Mouse (Mus musculus): ENCODE data around the gene Ccdc194. TPM values are rescaled to one million over a fixed set of nuclear protein-coding genes. Genes with fewer than 3 reads are reported as not detected.

Gene Ccdc194
- polyA plus RNA-seq, 1 experiment, result 0.11 TPM

DNA sequence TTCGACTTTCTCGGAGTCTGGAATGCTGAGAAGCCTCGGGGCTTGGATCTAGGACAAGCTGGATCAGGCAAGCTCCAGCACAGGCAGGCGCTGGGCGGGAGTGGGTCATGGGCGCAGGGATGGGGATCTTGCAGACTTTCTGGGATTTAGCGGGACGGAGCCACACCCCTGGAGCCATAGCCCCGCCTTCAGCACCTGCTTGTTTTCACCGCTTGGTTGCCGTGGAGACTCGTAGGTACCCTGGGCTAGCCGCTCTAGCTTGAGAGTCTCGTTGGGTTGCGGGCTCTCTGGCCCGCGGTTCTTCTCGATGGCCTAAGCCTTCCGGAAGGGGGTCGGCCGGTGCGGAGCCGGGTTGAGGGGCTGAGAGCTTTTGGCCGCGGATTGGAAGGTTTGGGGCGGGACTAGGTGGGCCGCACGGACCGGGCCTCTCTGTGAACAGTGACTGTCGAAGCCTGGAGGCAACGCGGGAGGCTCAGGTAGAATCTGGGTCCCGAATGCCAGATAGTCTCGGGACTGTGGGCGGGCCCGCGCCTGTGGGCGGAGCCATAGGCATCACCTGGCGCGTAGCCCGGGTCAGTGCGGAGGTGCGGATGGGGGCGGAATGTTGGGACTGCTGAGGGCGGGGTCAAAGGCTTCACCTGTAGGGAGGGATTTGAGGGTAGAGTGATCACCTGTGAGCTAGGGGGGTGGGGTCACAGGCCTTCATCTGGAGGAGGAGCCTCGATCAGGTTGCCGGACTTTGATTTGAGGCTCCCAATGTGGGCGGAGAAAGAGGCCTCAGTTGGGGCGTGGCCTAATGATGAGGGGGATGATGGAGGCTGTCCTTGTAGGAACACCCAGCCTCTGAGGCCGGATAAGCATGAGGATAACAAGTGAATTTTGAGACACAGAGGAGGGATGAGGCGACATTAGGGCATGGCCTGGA, 44.1 kb upstream of the Ccdc194 start:
- H3K36me3 ChIP-seq (ENCODE audit: control insufficient read depth, insufficient read depth, low read length), result no peaks in the 10 kb centered on the region
- WGBS, result 8% methylated on average over 51 of the region's 51 CpGs
- DNase-seq, result peak; percentile 60
- H3K4me1 ChIP-seq (replicated peaks; ENCODE audit: control insufficient read depth, insufficient read depth, low read length), result peaks cover 39% of the 10 kb centered on the region
- peak overlapping the region; percentile 55 for H3K4me3 ChIP-seq (ENCODE audit: control insufficient read depth, insufficient read depth, low read length)
- TF ChIP-seq CTCF (IDR thresholded peaks at IDR 0.05; ENCODE audit: borderline replicate concordance, control insufficient read depth, extremely low read depth, insufficient read depth, low read length, poor library complexity) (no peak), POLR2A (IDR thresholded peaks at IDR 0.05; ENCODE audit: control insufficient read depth, extremely low read depth, insufficient read depth, low read length, poor library complexity) (no peak)
- peak overlapping the region; percentile 31; the same call in 1 of the 2 replicates for H3K27ac ChIP-seq (ENCODE audit: control insufficient read depth, insufficient read depth, low read length)
- no peaks in the 10 kb centered on the region for H3K27me3 ChIP-seq (ENCODE audit: control insufficient read depth, insufficient read depth, low read length)

GRCm38 (mm10) chr8:71568941-71569340, 43.4 kb upstream of the Ccdc194 start:
- DNase-seq, result no peak
- Histone ChIP-seq H3K4me1 (replicated peaks; ENCODE audit: control insufficient read depth, insufficient read depth, low read length) (peaks cover 36% of the 10 kb centered on the region), H3K27ac (ENCODE audit: control insufficient read depth, insufficient read depth, low read length) (peak overlapping the region; percentile 31; the same call in 1 of the 2 replicates), H3K36me3 (ENCODE audit: control insufficient read depth, insufficient read depth, low read length) (no peaks in the 10 kb centered on the region), H3K27me3 (ENCODE audit: control insufficient read depth, insufficient read depth, low read length) (no peaks in the 10 kb centered on the region), H3K4me3 (ENCODE audit: control insufficient read depth, insufficient read depth, low read length) (no peak overlapping the region)
- TF ChIP-seq POLR2A (IDR thresholded peaks at IDR 0.05; ENCODE audit: control insufficient read depth, extremely low read depth, insufficient read depth, low read length, poor library complexity) (no peak), CTCF (IDR thresholded peaks at IDR 0.05; ENCODE audit: borderline replicate concordance, control insufficient read depth, extremely low read depth, insufficient read depth, low read length, poor library complexity) (no peak)
- 85% methylated on average over 6 of the region's 6 CpGs for WGBS

GRCm38 (mm10) chr8:71568387-71568937, 43.0 kb upstream of the Ccdc194 start, which contains the start of gene Slc27a1:
TSS of gene Slc27a1 (plus strand) at chr8:71568882.
- WGBS, result 60% methylated on average over 13 of the region's 13 CpGs
- H3K4me1 ChIP-seq (replicated peaks; ENCODE audit: control insufficient read depth, insufficient read depth, low read length), result peaks cover 36% of the 10 kb centered on the region
- peak within 1 kb of the TSS; percentile 55 for H3K4me3 ChIP-seq (ENCODE audit: control insufficient read depth, insufficient read depth, low read length)
- peak within 1 kb of the TSS; percentile 31; the same call in 1 of the 2 replicates for H3K27ac ChIP-seq (ENCODE audit: control insufficient read depth, insufficient read depth, low read length)
- no peaks in the 10 kb centered on the region for H3K27me3 ChIP-seq (ENCODE audit: control insufficient read depth, insufficient read depth, low read length)
- no peak for TF ChIP-seq CTCF (IDR thresholded peaks at IDR 0.05; ENCODE audit: borderline replicate concordance, control insufficient read depth, extremely low read depth, insufficient read depth, low read length, poor library complexity)
- TF ChIP-seq POLR2A (IDR thresholded peaks at IDR 0.05; ENCODE audit: control insufficient read depth, extremely low read depth, insufficient read depth, low read length, poor library complexity), result no peak
- no peaks in the 10 kb centered on the region for H3K36me3 ChIP-seq (ENCODE audit: control insufficient read depth, insufficient read depth, low read length)
- DNase-seq, result no peak

DNA sequence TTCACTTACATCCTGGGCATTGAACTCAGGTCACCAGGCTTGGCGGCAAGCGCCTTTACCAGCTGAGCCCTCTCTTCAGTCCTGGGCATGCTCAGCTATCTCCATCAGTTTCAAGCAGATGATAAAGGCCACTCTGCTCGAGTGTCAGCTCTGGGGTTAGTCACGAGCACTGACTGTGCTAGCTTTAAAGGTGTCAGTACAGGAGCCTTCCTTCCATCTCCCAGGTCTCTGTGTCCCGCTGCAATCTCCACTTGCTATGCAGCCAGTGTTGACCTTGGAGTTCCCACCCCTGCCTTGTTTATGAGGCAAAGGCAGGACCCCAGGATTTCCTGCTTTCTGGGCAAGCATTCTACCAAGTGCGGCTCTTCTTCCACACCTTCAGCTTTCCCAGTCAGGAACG, 42.1 kb upstream of the Ccdc194 start:
- peaks cover 35% of the 10 kb centered on the region for H3K4me1 ChIP-seq (replicated peaks; ENCODE audit: control insufficient read depth, insufficient read depth, low read length)
- no peak overlapping the region for H3K27ac ChIP-seq (ENCODE audit: control insufficient read depth, insufficient read depth, low read length)
- TF ChIP-seq CTCF (IDR thresholded peaks at IDR 0.05; ENCODE audit: borderline replicate concordance, control insufficient read depth, extremely low read depth, insufficient read depth, low read length, poor library complexity) (no peak), POLR2A (IDR thresholded peaks at IDR 0.05; ENCODE audit: control insufficient read depth, extremely low read depth, insufficient read depth, low read length, poor library complexity) (no peak)
- no peaks in the 10 kb centered on the region for H3K27me3 ChIP-seq (ENCODE audit: control insufficient read depth, insufficient read depth, low read length)
- WGBS, result 94% methylated on average over 7 of the region's 7 CpGs
- DNase-seq, result no peak
- H3K4me3 ChIP-seq (ENCODE audit: control insufficient read depth, insufficient read depth, low read length), result no peak overlapping the region
- H3K36me3 ChIP-seq (ENCODE audit: control insufficient read depth, insufficient read depth, low read length), result no peaks in the 10 kb centered on the region

DNA sequence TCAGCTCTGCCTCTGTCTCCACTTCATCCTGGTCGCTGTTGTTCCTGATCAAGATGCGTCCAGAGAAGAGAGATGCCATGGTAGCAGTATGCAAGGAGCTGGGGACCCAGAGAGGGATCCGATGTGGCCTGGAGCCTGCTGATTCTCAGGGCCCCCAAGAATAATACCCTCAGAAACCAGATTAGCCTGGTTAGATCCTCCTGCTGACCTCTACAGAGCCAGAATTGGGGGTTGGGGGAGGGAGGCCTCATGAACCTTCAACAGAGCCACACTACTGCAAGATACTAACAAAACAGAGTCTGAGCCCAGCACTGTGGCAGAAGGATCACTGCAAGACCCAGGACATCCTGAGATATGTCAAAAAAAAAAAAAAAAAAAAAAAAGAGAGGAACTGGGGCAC, 41.0 kb upstream of the Ccdc194 start, which contains the start of gene Nxnl1:
TSS of gene Nxnl1 (minus strand) at position 101 of the 400 bp plus-strand sequence.
- Histone ChIP-seq H3K36me3 (ENCODE audit: control insufficient read depth, insufficient read depth, low read length) (no peaks in the 10 kb centered on the region), H3K27ac (ENCODE audit: control insufficient read depth, insufficient read depth, low read length) (no peak within 1 kb of the TSS), H3K4me1 (replicated peaks; ENCODE audit: control insufficient read depth, insufficient read depth, low read length) (peaks cover 36% of the 10 kb centered on the region), H3K4me3 (ENCODE audit: control insufficient read depth, insufficient read depth, low read length) (no peak within 1 kb of the TSS), H3K27me3 (ENCODE audit: control insufficient read depth, insufficient read depth, low read length) (no peaks in the 10 kb centered on the region)
- TF ChIP-seq CTCF (IDR thresholded peaks at IDR 0.05; ENCODE audit: borderline replicate concordance, control insufficient read depth, extremely low read depth, insufficient read depth, low read length, poor library complexity), result no peak
- no peak for TF ChIP-seq POLR2A (IDR thresholded peaks at IDR 0.05; ENCODE audit: control insufficient read depth, extremely low read depth, insufficient read depth, low read length, poor library complexity)
- WGBS, result 96% methylated on average over 3 of the region's 3 CpGs
- DNase-seq, result no peak

- no peaks in the 10 kb centered on the region for H3K27me3 ChIP-seq (ENCODE audit: control insufficient read depth, insufficient read depth, low read length)
- peaks cover 19% of the 10 kb centered on the region for H3K4me1 ChIP-seq (replicated peaks; ENCODE audit: control insufficient read depth, insufficient read depth, low read length)
- WGBS, result 93% methylated on average over 4 of the region's 4 CpGs
These were observed 38.5 kb upstream of the Ccdc194 start for GRCm38 (mm10) chr8:71563992-71564391.

More at GRCm38 (mm10) chr8:71563992-71564391, 38.5 kb upstream of the Ccdc194 start:
- TF ChIP-seq POLR2A (IDR thresholded peaks at IDR 0.05; ENCODE audit: control insufficient read depth, extremely low read depth, insufficient read depth, low read length, poor library complexity) (no peak), CTCF (IDR thresholded peaks at IDR 0.05; ENCODE audit: borderline replicate concordance, control insufficient read depth, extremely low read depth, insufficient read depth, low read length, poor library complexity) (no peak)
- Histone ChIP-seq H3K27ac (ENCODE audit: control insufficient read depth, insufficient read depth, low read length) (no peak overlapping the region), H3K4me3 (ENCODE audit: control insufficient read depth, insufficient read depth, low read length) (no peak overlapping the region), H3K36me3 (ENCODE audit: control insufficient read depth, insufficient read depth, low read length) (no peaks in the 10 kb centered on the region)
- no peak for DNase-seq

Data from thymus, adult 2 months (tissue).